Mouse (Mus musculus) cerebellum, adult 18-20 months (tissue): ENCODE data around the gene Hmga2.

Source experiments
- DNase-seq, 2 experiments: peaks; one replicate each; pipeline ENCODE4 v3.0.0; 2021

Hmga2 gene

GRCm38 (mm10) chr10:120422820-120423219, 53.4 kb downstream of the Hmga2 start:
- DNase-seq: no peak

GRCm38 (mm10) chr10:120422050-120422449, 54.2 kb downstream of the Hmga2 start:
- DNase-seq: peak; percentile 50 to 56

- no peak for DNase-seq
Observed at GRCm38 (mm10) chr10:120420971-120421629, 55.2 kb downstream of the Hmga2 start.

GRCm38 (mm10) chr10:120418738-120419523, 57.3 kb downstream of the Hmga2 start:
- no peak for DNase-seq

- no peak for DNase-seq
Observed at GRCm38 (mm10) chr10:120418211-120418610, 58.1 kb downstream of the Hmga2 start.

GRCm38 (mm10) chr10:120417488-120418118, 58.7 kb downstream of the Hmga2 start:
- no peak for DNase-seq

GRCm38 (mm10) chr10:120417116-120417487, 59.2 kb downstream of the Hmga2 start:
- no peak for DNase-seq

- no peak for DNase-seq
Observed at GRCm38 (mm10) chr10:120416628-120417027, 59.6 kb downstream of the Hmga2 start.

GRCm38 (mm10) chr10:120412215-120412614, 64.1 kb downstream of the Hmga2 start:
- no peak for DNase-seq

GRCm38 (mm10) chr10:120410958-120411357, 65.3 kb downstream of the Hmga2 start:
- no peak for DNase-seq

GRCm38 (mm10) chr10:120409131-120409530, 67.1 kb downstream of the Hmga2 start:
- DNase-seq: no peak

- no peak for DNase-seq
Observed at GRCm38 (mm10) chr10:120407230-120407629, 69.0 kb downstream of the Hmga2 start.

- no peak for DNase-seq
Observed at GRCm38 (mm10) chr10:120406038-120406437, 70.2 kb downstream of the Hmga2 start.

GRCm38 (mm10) chr10:120405322-120405721, 70.9 kb downstream of the Hmga2 start:
- no peak for DNase-seq

GRCm38 (mm10) chr10:120402966-120403365, 73.3 kb downstream of the Hmga2 start:
- DNase-seq: no peak

- DNase-seq: no peak
Observed at GRCm38 (mm10) chr10:120401787-120402186, 74.5 kb downstream of the Hmga2 start.

GRCm38 (mm10) chr10:120399846-120400510, 76.3 kb downstream of the Hmga2 start:
- no peak for DNase-seq

GRCm38 (mm10) chr10:120398745-120399144, 77.5 kb downstream of the Hmga2 start:
- no peak for DNase-seq

GRCm38 (mm10) chr10:120397211-120397631, 79.0 kb downstream of the Hmga2 start:
- DNase-seq: no peak

GRCm38 (mm10) chr10:120395550-120395949, 80.7 kb downstream of the Hmga2 start:
- DNase-seq: no peak

- no peak for DNase-seq
Observed at GRCm38 (mm10) chr10:120394740-120395139, 81.5 kb downstream of the Hmga2 start.

GRCm38 (mm10) chr10:120391971-120392716, 84.1 kb downstream of the Hmga2 start:
- DNase-seq: no peak
